Mouse (Mus musculus) lung, embryonic 16.5 days (tissue): ENCODE measurements around the gene Slc41a3. TPM values are rescaled to one million over a fixed set of nuclear protein-coding genes. Genes with fewer than 3 reads are reported as not detected.

Experiments used
- ATAC-seq: fragments of 200-750 bp; cut with Nextera tagmentation; 2 replicates; pipeline ENCODE4 v1.8.0; 2017; ENCODE audit warnings: low read depth, mild to moderate bottlenecking, moderate library complexity
- H3K27ac ChIP-seq: fragments of 300-500 bp; sonication (generic); 2 replicates; pipeline ENCODE4 v1.5.1; 2014; ENCODE audit warnings: mild to moderate bottlenecking, control low read depth, low read length
- H3K27me3 ChIP-seq: fragments of 300-500 bp; sonication (generic); 2 replicates; pipeline ENCODE4 v1.6.1; 2014; ENCODE audit warnings: low read depth, low read length, mixed read lengths; ENCODE audit not compliant: control insufficient read depth, insufficient read depth
- H3K36me3 ChIP-seq: fragments of 300-500 bp; sonication (generic); 2 replicates; pipeline ENCODE4 v1.6.1; 2014; ENCODE audit warnings: low read length; ENCODE audit not compliant: control insufficient read depth, insufficient read depth
- H3K4me1 ChIP-seq: fragments of 300-500 bp; sonication (generic); replicated peaks from 2 replicates; pipeline ENCODE4 v1.6.1; 2014; ENCODE audit warnings: low read length, mixed read lengths; ENCODE audit not compliant: control insufficient read depth, insufficient read depth
- H3K4me2 ChIP-seq: fragments of 300-500 bp; sonication (generic); 2 replicates; pipeline ENCODE4 v1.6.1; 2014; ENCODE audit warnings: low read depth, low read length, control low read depth
- H3K4me3 ChIP-seq: fragments of 300-500 bp; sonication (generic); 2 replicates; pipeline ENCODE4 v1.5.1; 2014; ENCODE audit warnings: mild to moderate bottlenecking, low read length, control low read depth
- H3K9ac ChIP-seq: fragments of 300-500 bp; sonication (generic); 2 replicates; pipeline ENCODE4 v1.6.1; 2014; ENCODE audit warnings: low read length, control low read depth
- H3K9me3 ChIP-seq: fragments of 300-500 bp; sonication (generic); 2 replicates; pipeline ENCODE4 v1.6.1; 2016; ENCODE audit warnings: low read length; ENCODE audit not compliant: control insufficient read depth
- WGBS: fragments of 180-500 bp; shearing (Covaris S2); extraction: QIAGEN DNeasy Blood & Tissue Kit; methylation state at CpG from one replicate; pipeline ENCODE4 v1.1.7; 2014; 5-methylcytosine and 5-hydroxymethylcytosine counted together
- polyA plus RNA-seq: library from polyadenylated mRNA; unstranded; fragments of >200 nt; fragmentation: Nextera tagmentation; extraction: Ambion mirVana; gene quantifications from 2 replicates; pipeline ENCODE4 v1.2.1, GENCODE M21; 2015

The Slc41a3 gene
- polyA plus RNA-seq, 1 experiment from 2014 or later, result 7.7 TPM

GRCm38 (mm10) chr6:90567486-90567885 lies 37.0 kb upstream of the Slc41a3 start:
- Histone ChIP-seq H3K9ac (no peak overlapping the region), H3K4me2 (no peak overlapping the region), H3K36me3 (no peaks in the 10 kb centered on the region), H3K4me1 (no peaks in the 10 kb centered on the region), H3K4me3 (no peak overlapping the region), H3K9me3 (no peaks in the 10 kb centered on the region), H3K27me3 (no peaks in the 10 kb centered on the region), H3K27ac (no peak overlapping the region)
- 72% methylated on average over 3 of the region's 3 CpGs for WGBS
- no peak for ATAC-seq

- Histone ChIP-seq H3K4me2 (no peak overlapping the region), H3K27me3 (no peaks in the 10 kb centered on the region), H3K27ac (no peak overlapping the region), H3K9me3 (no peaks in the 10 kb centered on the region), H3K9ac (no peak overlapping the region), H3K4me3 (no peak overlapping the region), H3K36me3 (no peaks in the 10 kb centered on the region), H3K4me1 (no peaks in the 10 kb centered on the region)
- 70% methylated on average over 3 of the region's 3 CpGs for WGBS
- no peak for ATAC-seq
Observed at GRCm38 (mm10) chr6:90567928-90568327, 36.6 kb upstream of the Slc41a3 start.

- no peak overlapping the region for H3K4me2 ChIP-seq
- H3K27me3 ChIP-seq, result no peaks in the 10 kb centered on the region
- ATAC-seq, result no peak
- no peak overlapping the region for H3K9ac ChIP-seq
- no peaks in the 10 kb centered on the region for H3K36me3 ChIP-seq
- H3K27ac ChIP-seq, result no peak overlapping the region
- no peaks in the 10 kb centered on the region for H3K4me1 ChIP-seq
- WGBS, result 71% methylated on average over 4 of the region's 4 CpGs
- H3K9me3 ChIP-seq, result no peaks in the 10 kb centered on the region
- H3K4me3 ChIP-seq, result no peak overlapping the region
Observed at GRCm38 (mm10) chr6:90568721-90569120, 35.8 kb upstream of the Slc41a3 start.

GRCm38 (mm10) chr6:90569736-90570383 lies 34.7 kb upstream of the Slc41a3 start:
- Histone ChIP-seq H3K4me3 (no peak overlapping the region), H3K9ac (no peak overlapping the region), H3K36me3 (no peaks in the 10 kb centered on the region), H3K27ac (no peak overlapping the region), H3K4me2 (no peak overlapping the region), H3K4me1 (no peaks in the 10 kb centered on the region), H3K9me3 (no peaks in the 10 kb centered on the region), H3K27me3 (no peaks in the 10 kb centered on the region)
- 23% methylated on average over 12 of the region's 12 CpGs for WGBS
- no peak for ATAC-seq

GRCm38 (mm10) chr6:90570392-90570791 lies 34.1 kb upstream of the Slc41a3 start:
- Histone ChIP-seq H3K27me3 (no peaks in the 10 kb centered on the region), H3K36me3 (no peaks in the 10 kb centered on the region), H3K9ac (no peak overlapping the region), H3K27ac (no peak overlapping the region), H3K4me2 (no peak overlapping the region), H3K9me3 (no peaks in the 10 kb centered on the region), H3K4me3 (no peak overlapping the region), H3K4me1 (no peaks in the 10 kb centered on the region)
- ATAC-seq, result no peak
- 61% methylated on average over 8 of the region's 8 CpGs for WGBS

- H3K4me2 ChIP-seq, result no peak overlapping the region
- peak; percentile 60; the same call in 1 of the 2 replicates for ATAC-seq
Observed at GRCm38 (mm10) chr6:90575261-90575715, 29.2 kb upstream of the Slc41a3 start.

GRCm38 (mm10) chr6:90578174-90578573 lies 26.4 kb upstream of the Slc41a3 start:
- Histone ChIP-seq H3K36me3 (no peaks in the 10 kb centered on the region), H3K9me3 (no peaks in the 10 kb centered on the region), H3K27me3 (no peaks in the 10 kb centered on the region; the same call in 1 of the 2 replicates), H3K9ac (no peak overlapping the region), H3K4me2 (no peak overlapping the region), H3K4me3 (no peak overlapping the region), H3K4me1 (no peaks in the 10 kb centered on the region), H3K27ac (no peak overlapping the region)
- no peak for ATAC-seq
- WGBS, result 52% methylated on average over 3 of the region's 3 CpGs

More at GRCm38 (mm10) chr6:90575261-90575715, 29.2 kb upstream of the Slc41a3 start:
- Histone ChIP-seq H3K4me3 (no peak overlapping the region), H3K4me1 (no peaks in the 10 kb centered on the region), H3K36me3 (no peaks in the 10 kb centered on the region), H3K27ac (no peak overlapping the region), H3K27me3 (no peaks in the 10 kb centered on the region), H3K9ac (no peak overlapping the region), H3K9me3 (no peaks in the 10 kb centered on the region)
- WGBS, result 33% methylated on average over 3 of the region's 3 CpGs

GRCm38 (mm10) chr6:90582331-90582730 lies 22.2 kb upstream of the Slc41a3 start:
- WGBS, result 60% methylated on average over 2 of the region's 2 CpGs
- Histone ChIP-seq H3K4me1 (no peaks in the 10 kb centered on the region), H3K36me3 (no peaks in the 10 kb centered on the region), H3K27ac (no peak overlapping the region), H3K9ac (no peak overlapping the region), H3K4me2 (no peak overlapping the region), H3K4me3 (no peak overlapping the region), H3K9me3 (no peaks in the 10 kb centered on the region), H3K27me3 (no peaks in the 10 kb centered on the region; the same call in 1 of the 2 replicates)
- ATAC-seq, result no peak

GRCm38 (mm10) chr6:90588113-90588512 lies 16.4 kb upstream of the Slc41a3 start:
- no peak overlapping the region for H3K9ac ChIP-seq
- H3K9me3 ChIP-seq, result no peaks in the 10 kb centered on the region
- no peak overlapping the region for H3K27ac ChIP-seq
- H3K36me3 ChIP-seq, result no peaks in the 10 kb centered on the region
- H3K27me3 ChIP-seq, result no peaks in the 10 kb centered on the region
- no peak overlapping the region for H3K4me3 ChIP-seq
- no peak for ATAC-seq
- H3K4me1 ChIP-seq, result no peaks in the 10 kb centered on the region
- no peak overlapping the region for H3K4me2 ChIP-seq
- 40% methylated on average over 5 of the region's 5 CpGs for WGBS
